Mouse (Mus musculus): ENCODE measurements at regions not wholly inside any gene's neighbourhood (a gene's known extent, or its start where the extent isn't known, plus 50 kb on each side); places are given as distances from the start of the nearest gene placed in this dataset.

GRCm38 (mm10) chr16:12811088-12811487 is 298.4 kb upstream of the Ercc4 start:
- TF ChIP-seq CTCF (IDR thresholded peaks at IDR 0.05; ENCODE audit: extremely low read depth, insufficient read depth, insufficient read length, insufficient replicate concordance) (no peak), POLR2A (IDR thresholded peaks at IDR 0.05; ENCODE audit: low read depth, low read length) (no peak)
